In the genomic region with DNA sequence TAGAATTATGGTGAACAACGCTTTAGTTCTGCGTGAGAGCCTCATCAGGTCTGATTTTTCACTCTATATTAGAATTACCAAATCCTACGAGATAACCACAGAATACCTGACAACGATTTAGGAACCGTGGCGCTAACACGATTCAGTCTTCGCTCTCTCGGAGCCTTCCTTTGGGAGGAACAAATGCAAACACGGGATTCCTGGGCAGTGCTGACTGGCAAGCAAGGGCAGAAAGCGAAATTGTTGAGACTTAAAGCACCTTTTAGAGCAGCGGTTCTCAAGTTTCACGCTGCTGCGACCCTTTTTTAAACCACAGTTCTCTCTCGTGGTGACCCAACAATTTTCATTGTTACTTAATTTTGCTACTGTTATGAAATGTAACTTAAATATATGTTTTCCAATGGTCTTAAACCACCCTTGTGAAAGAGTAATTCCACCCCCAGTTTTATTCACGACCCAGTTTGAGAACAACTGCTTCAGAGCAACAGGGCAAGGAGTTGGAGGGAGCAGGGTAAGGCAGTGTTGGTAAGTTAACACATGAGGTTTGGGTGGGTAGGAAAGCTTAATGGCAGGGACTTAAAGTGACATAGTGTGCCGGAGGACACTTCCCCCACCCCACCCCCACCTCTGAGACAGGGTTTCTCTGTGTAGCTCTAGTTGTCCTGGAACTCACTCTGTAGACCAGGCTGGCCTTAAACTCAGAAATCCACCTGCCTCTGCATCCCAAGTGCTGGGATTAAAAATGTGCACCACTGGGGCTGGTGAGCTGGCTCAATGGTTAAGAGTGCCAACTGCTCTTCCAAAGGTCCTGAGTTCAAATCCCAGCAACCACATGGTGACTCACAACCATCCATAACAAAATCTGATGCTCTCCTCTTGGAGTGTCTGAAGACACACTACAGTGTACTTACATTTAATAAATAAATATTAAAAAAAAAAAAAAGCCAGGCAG, we compare ENCODE assay signal across 8 mouse cellular contexts. TPM values are rescaled to one million over a fixed set of nuclear protein-coding genes. Genes with fewer than 3 reads are reported as not detected.
DNase-seq lines count a peak whose midpoint lies in the region; ATAC-seq and TF ChIP-seq lines count a peak whose summit lies in the region.

No protein-coding gene starts in this region.

- no peak for ATAC-seq in midbrain, embryonic 13.5 days

- no peak for TF ChIP-seq CTCF in layer of hippocampus, adult 2 months (conservative IDR thresholded peaks at IDR 0.05)

- peak overlapping the region; percentile 65 for H3K4me2 ChIP-seq in midbrain, embryonic 13.5 days (replicated peaks)

- peak overlapping the region; percentile 68 for H3K9ac ChIP-seq in midbrain, embryonic 13.5 days (replicated peaks)

- peak overlapping the region; percentile 67 for H3K4me3 ChIP-seq in layer of hippocampus, adult 2 months
- peak overlapping the region; percentile 57 for H3K4me3 ChIP-seq in hindbrain, embryonic 10.5 days
- peak overlapping the region; percentile 47 for H3K4me3 ChIP-seq in midbrain, embryonic 13.5 days (replicated peaks)

- no peaks in the 10 kb centered on the region for H3K9me3 ChIP-seq in hindbrain, embryonic 10.5 days
- no peaks in the 10 kb centered on the region for H3K9me3 ChIP-seq in midbrain, embryonic 13.5 days

- H3K4me1 ChIP-seq in hindbrain, embryonic 10.5 days (replicated peaks): peaks cover 22% of the 10 kb centered on the region
- H3K4me1 ChIP-seq in midbrain, embryonic 13.5 days (replicated peaks): peaks cover 17% of the 10 kb centered on the region

- peak overlapping the region; percentile 99 for H3K27ac ChIP-seq in layer of hippocampus, adult 2 months
- peak overlapping the region; percentile 93 for H3K27ac ChIP-seq in hindbrain, embryonic 10.5 days
- peak overlapping the region; percentile 83 for H3K27ac ChIP-seq in midbrain, embryonic 13.5 days

- WGBS in hindbrain, embryonic 10.5 days: 3% methylated on average over 17 of the region's 17 CpGs
- WGBS in midbrain, embryonic 13.5 days: 4% methylated on average over 17 of the region's 17 CpGs

- no peak for DNase-seq in layer of hippocampus, adult 2 months (ENCODE audit: low spot score in 2 of 2)
- no peak for DNase-seq in layer of hippocampus, adult 9-10 months (ENCODE audit: low spot score)
- peak; percentile 58 for DNase-seq in brain, adult 2 months (ENCODE audit: low read depth, low spot score)
- peak; percentile 41 for DNase-seq in hindbrain, embryonic 10.5 days (ENCODE audit: low spot score)
- DNase-seq in right cerebral cortex, postnatal 10 days (ENCODE audit: low spot score in 2 of 2): no peak
- DNase-seq in left cerebral cortex, adult 18-20 months (ENCODE audit: low spot score in 2 of 2): no peak
- no peak for DNase-seq in lung, postnatal 36 days

- H3K36me3 ChIP-seq in hindbrain, embryonic 10.5 days: peaks cover 40% of the 10 kb centered on the region
- H3K36me3 ChIP-seq in midbrain, embryonic 13.5 days: peaks cover 34% of the 10 kb centered on the region

- no peaks in the 10 kb centered on the region for H3K27me3 ChIP-seq in hindbrain, embryonic 10.5 days (ENCODE audit: insufficient read depth, poor library complexity, severe bottlenecking)
- H3K27me3 ChIP-seq in midbrain, embryonic 13.5 days: no peaks in the 10 kb centered on the region

RNA-seq across cellular contexts. Expression of a gene that starts 4.8 kb away (rescaled TPM):
- 100 to 1,000 TPM; 773 TPM for total RNA-seq in layer of hippocampus, adult 2 months (2021)
- polyA plus RNA-seq in hindbrain, embryonic 10.5 days (2016; fragmentation: Nextera tagmentation; extraction: Ambion mirVana): 313 and 393 TPM in 2 replicates
- polyA plus RNA-seq in midbrain, embryonic 13.5 days (2015; fragmentation: Nextera tagmentation; extraction: Ambion mirVana): 191 and 203 TPM in 2 replicates
- total RNA-seq in left cerebral cortex, adult 18-20 months (2021): 100 to 1,000 TPM; 662 to 699 TPM

RNA-seq across cellular contexts. Expression of a gene that starts 16.0 kb away (rescaled TPM):
- total RNA-seq in layer of hippocampus, adult 2 months (2021): not detected
- polyA plus RNA-seq in hindbrain, embryonic 10.5 days (2016; fragmentation: Nextera tagmentation; extraction: Ambion mirVana): not detected in 2 replicates
- polyA plus RNA-seq in midbrain, embryonic 13.5 days (2015; fragmentation: Nextera tagmentation; extraction: Ambion mirVana): 0.44 TPM in 1 of 2 replicates, not detected in the other
- total RNA-seq in left cerebral cortex, adult 18-20 months (2021): not detected

RNA-seq across cellular contexts. Expression of a gene that starts 38.4 kb away (rescaled TPM):
- 10 to 100 TPM; 24.5 to 26.8 TPM for total RNA-seq in layer of hippocampus, adult 2 months (2021)
- polyA plus RNA-seq in hindbrain, embryonic 10.5 days (2016; fragmentation: Nextera tagmentation; extraction: Ambion mirVana): 82.2 and 85.5 TPM in 2 replicates
- 87.3 and 87.9 TPM in 2 replicates for polyA plus RNA-seq in midbrain, embryonic 13.5 days (2015; fragmentation: Nextera tagmentation; extraction: Ambion mirVana)
- total RNA-seq in left cerebral cortex, adult 18-20 months (2021): 10 to 100 TPM; 20.6 to 24.0 TPM

Comparison
In these comparisons a context has a peak if more than half of its experiments do, and no peak if none do; other contexts are left out.
1. DNase-seq: peak in brain, adult 2 months (single experiment) and hindbrain, embryonic 10.5 days (single experiment); none in layer of hippocampus, adult 2 months (0 of 2), layer of hippocampus, adult 9-10 months (single experiment), right cerebral cortex, postnatal 10 days (0 of 2), left cerebral cortex, adult 18-20 months (0 of 2) and lung, postnatal 36 days (single experiment).
2. Peak in every context shown above with its lines, with median percentiles within 50 percentile points of each other: H3K27ac ChIP-seq and H3K4me3 ChIP-seq.